Mouse (Mus musculus): ENCODE results near the gene Cnpy3. TPM values are rescaled to one million over a fixed set of nuclear protein-coding genes. Genes with fewer than 3 reads are reported as not detected.

The Cnpy3 gene
- polyA plus RNA-seq, 1 experiment from 2014 or later = 59.9 TPM

- no peak for TF ChIP-seq CTCF (IDR thresholded peaks at IDR 0.05; ENCODE audit: low read depth)
- Histone ChIP-seq H3K4me1 (replicated peaks; ENCODE audit: insufficient read depth, low read length) (no peaks in the 10 kb centered on the region), H3K9ac (ENCODE audit: low read depth, low read length) (no peak overlapping the region), H3K36me3 (ENCODE audit: insufficient read depth, low read length) (no peaks in the 10 kb centered on the region), H3K27me3 (ENCODE audit: insufficient read depth, low read length) (no peaks in the 10 kb centered on the region), H3K9me3 (replicated peaks; ENCODE audit: low read length) (no peaks in the 10 kb centered on the region), H3K27ac (no peak overlapping the region), H3K4me2 (ENCODE audit: low read length) (no peak overlapping the region), H3K4me3 (replicated peaks; ENCODE audit: low read depth, low read length) (no peak overlapping the region)
- ATAC-seq (replicated peaks; ENCODE audit: low FRiP score, low read depth) = no peak
- DNase-seq (ENCODE audit: low spot score) = no peak
- 90% methylated on average over 5 of the region's 5 CpGs for WGBS
These were observed 34.9 kb upstream of the Cnpy3 start for GRCm38 (mm10) chr17:46786952-46787351.

DNA sequence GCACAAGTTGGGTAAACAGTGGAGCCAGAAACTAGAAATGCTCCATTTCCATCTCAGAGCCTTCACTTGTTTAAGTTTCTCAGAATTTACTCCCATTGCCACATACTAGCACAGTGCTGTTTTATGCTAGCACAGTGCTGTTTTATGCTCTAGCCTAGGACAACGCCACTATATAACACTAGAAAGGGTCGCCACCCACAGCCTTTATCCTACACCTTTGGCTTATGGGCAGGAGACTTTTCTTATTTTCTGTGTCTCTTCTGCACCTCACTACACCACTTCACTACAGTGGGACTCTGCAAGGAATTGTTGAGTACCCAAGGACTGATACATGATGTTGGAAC is 31.2 kb upstream of the Cnpy3 start:
- H3K27me3 ChIP-seq (ENCODE audit: insufficient read depth, low read length) = no peaks in the 10 kb centered on the region
- no peak for DNase-seq (ENCODE audit: low spot score)
- TF ChIP-seq CTCF (IDR thresholded peaks at IDR 0.05; ENCODE audit: low read depth) = no peak
- peaks cover 18% of the 10 kb centered on the region for H3K36me3 ChIP-seq (ENCODE audit: insufficient read depth, low read length)
- 81% methylated on average over 2 of the region's 2 CpGs for WGBS
- ATAC-seq (replicated peaks; ENCODE audit: low FRiP score, low read depth) = no peak
- peak overlapping the region; percentile 82 for H3K27ac ChIP-seq
- H3K9ac ChIP-seq (ENCODE audit: low read depth, low read length) = peak overlapping the region; percentile 61; the same call in 1 of the 2 replicates
- H3K4me2 ChIP-seq (ENCODE audit: low read length) = peak overlapping the region; percentile 66
- no peaks in the 10 kb centered on the region for H3K9me3 ChIP-seq (replicated peaks; ENCODE audit: low read length)
- 0 out of 2 replicates have a peak, but pooled peaks cover 3% of the 10 kb centered on the region for H3K4me1 ChIP-seq (replicated peaks; ENCODE audit: insufficient read depth, low read length)
- peak overlapping the region; percentile 62 for H3K4me3 ChIP-seq (replicated peaks; ENCODE audit: low read depth, low read length)

DNA sequence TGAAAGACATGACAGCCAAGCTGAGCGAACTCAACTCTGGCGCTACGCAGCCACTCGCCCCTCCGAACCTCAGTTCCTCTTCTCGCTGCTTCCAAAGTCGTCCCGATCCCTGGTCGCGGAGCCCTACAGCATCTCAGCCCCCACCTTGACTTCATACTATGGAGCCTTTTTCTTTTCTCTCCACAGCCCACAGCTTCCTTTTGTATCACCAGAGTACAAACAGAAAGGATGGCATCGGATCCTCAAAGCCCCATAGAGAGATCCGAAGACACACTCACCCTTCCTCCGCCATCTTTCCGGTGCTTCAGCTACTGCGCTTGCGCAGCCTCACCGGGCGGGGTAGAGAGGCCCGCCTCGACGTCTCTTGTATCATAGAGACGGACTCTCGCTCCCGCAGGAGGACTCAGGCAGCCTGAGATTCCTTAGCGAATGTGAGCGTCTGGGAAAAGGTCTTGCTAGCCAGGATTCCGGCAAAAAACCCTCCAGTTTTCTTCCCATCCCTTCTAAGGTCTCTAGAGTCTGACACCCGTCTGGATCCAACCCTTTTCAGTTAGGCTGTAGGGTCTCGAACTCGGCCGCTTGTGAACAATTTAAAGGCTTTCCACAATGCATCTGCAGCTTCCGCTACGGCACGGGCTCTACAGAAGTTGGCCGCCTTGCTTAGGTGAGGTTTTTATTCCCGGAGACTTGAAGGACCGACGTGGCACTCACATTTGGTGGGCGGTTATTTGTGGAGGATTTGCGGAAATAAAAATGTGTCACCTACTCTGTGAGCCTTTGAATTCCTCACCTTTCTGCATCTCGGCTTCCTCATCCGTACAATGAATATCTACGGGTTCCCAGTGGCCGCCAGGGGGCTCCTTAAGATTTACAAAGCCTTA is 30.6 kb upstream of the Cnpy3 start, which contains the start of gene Rpl7l1:
TSS of gene Rpl7l1 (minus strand) at position 332 of the 881 bp plus-strand sequence.
- TF ChIP-seq CTCF (IDR thresholded peaks at IDR 0.05; ENCODE audit: low read depth) = peak; percentile 77
- WGBS = under 1% methylated on average over 42 of the region's 44 CpGs
- H3K36me3 ChIP-seq (ENCODE audit: insufficient read depth, low read length) = peaks cover 24% of the 10 kb centered on the region
- H3K4me2 ChIP-seq (ENCODE audit: low read length) = peak within 1 kb of the TSS; percentile 66
- H3K9me3 ChIP-seq (replicated peaks; ENCODE audit: low read length) = no peaks in the 10 kb centered on the region
- H3K27ac ChIP-seq = peak within 1 kb of the TSS; percentile 82
- H3K27me3 ChIP-seq (ENCODE audit: insufficient read depth, low read length) = no peaks in the 10 kb centered on the region
- H3K4me1 ChIP-seq (replicated peaks; ENCODE audit: insufficient read depth, low read length) = 0 out of 2 replicates have a peak, but pooled peaks cover 3% of the 10 kb centered on the region
- H3K4me3 ChIP-seq (replicated peaks; ENCODE audit: low read depth, low read length) = peak within 1 kb of the TSS; percentile 62
- DNase-seq (ENCODE audit: low spot score) (peak; percentile 97), ATAC-seq (replicated peaks; ENCODE audit: low FRiP score, low read depth) (peak; percentile 93)
- peak within 1 kb of the TSS; percentile 75 for H3K9ac ChIP-seq (ENCODE audit: low read depth, low read length)

DNA sequence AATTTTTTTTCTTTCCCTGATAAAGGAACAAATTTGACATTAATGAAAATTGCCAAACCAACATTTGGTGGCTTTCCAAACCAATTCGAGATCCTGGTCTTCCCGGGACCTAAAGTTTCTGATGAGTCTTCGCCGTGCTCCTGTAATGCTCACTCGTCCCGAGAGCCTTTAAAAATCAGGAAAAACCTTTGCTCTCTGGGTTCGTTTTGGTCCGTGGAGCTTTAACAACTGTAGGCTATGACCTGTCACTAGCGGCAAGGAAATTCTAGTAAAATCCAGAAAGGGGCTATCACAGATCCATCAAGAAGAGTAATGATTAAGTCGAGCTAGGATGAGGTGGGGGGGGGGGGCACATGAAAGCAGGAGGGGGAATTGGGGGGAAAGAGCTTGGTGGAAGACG is 29.9 kb upstream of the Cnpy3 start:
- Histone ChIP-seq H3K9ac (ENCODE audit: low read depth, low read length) (peak overlapping the region; percentile 75), H3K4me1 (replicated peaks; ENCODE audit: insufficient read depth, low read length) (0 out of 2 replicates have a peak, but pooled peaks cover 3% of the 10 kb centered on the region), H3K4me2 (ENCODE audit: low read length) (peak overlapping the region; percentile 66), H3K27me3 (ENCODE audit: insufficient read depth, low read length) (no peaks in the 10 kb centered on the region), H3K36me3 (ENCODE audit: insufficient read depth, low read length) (peaks cover 29% of the 10 kb centered on the region), H3K9me3 (replicated peaks; ENCODE audit: low read length) (no peaks in the 10 kb centered on the region), H3K27ac (peak overlapping the region; percentile 82), H3K4me3 (replicated peaks; ENCODE audit: low read depth, low read length) (peak overlapping the region; percentile 62)
- peak; percentile 64 for ATAC-seq (replicated peaks; ENCODE audit: low FRiP score, low read depth)
- under 1% methylated on average over 11 of the region's 11 CpGs for WGBS
- DNase-seq (ENCODE audit: low spot score) = peak; percentile 28
- no peak for TF ChIP-seq CTCF (IDR thresholded peaks at IDR 0.05; ENCODE audit: low read depth)

- Histone ChIP-seq H3K9ac (ENCODE audit: low read depth, low read length) (no peak overlapping the region), H3K27ac (no peak overlapping the region), H3K4me3 (replicated peaks; ENCODE audit: low read depth, low read length) (no peak overlapping the region), H3K9me3 (replicated peaks; ENCODE audit: low read length) (no peaks in the 10 kb centered on the region), H3K4me2 (ENCODE audit: low read length) (no peak overlapping the region), H3K27me3 (ENCODE audit: insufficient read depth, low read length) (no peaks in the 10 kb centered on the region), H3K4me1 (replicated peaks; ENCODE audit: insufficient read depth, low read length) (0 out of 2 replicates have a peak, but pooled peaks cover 2% of the 10 kb centered on the region), H3K36me3 (ENCODE audit: insufficient read depth, low read length) (peaks cover 46% of the 10 kb centered on the region)
- DNase-seq (ENCODE audit: low spot score) (no peak), ATAC-seq (replicated peaks; ENCODE audit: low FRiP score, low read depth) (no peak)
- 77% methylated on average over 3 of the region's 3 CpGs for WGBS
- no peak for TF ChIP-seq CTCF (IDR thresholded peaks at IDR 0.05; ENCODE audit: low read depth)
These were observed 24.1 kb upstream of the Cnpy3 start for GRCm38 (mm10) chr17:46776087-46776486.

GRCm38 (mm10) chr17:46775070-46775469 is 23.1 kb upstream of the Cnpy3 start:
- peaks cover 43% of the 10 kb centered on the region for H3K36me3 ChIP-seq (ENCODE audit: insufficient read depth, low read length)
- H3K27ac ChIP-seq = no peak overlapping the region
- no peaks in the 10 kb centered on the region for H3K4me1 ChIP-seq (replicated peaks; ENCODE audit: insufficient read depth, low read length)
- no peak overlapping the region for H3K4me3 ChIP-seq (replicated peaks; ENCODE audit: low read depth, low read length)
- H3K9ac ChIP-seq (ENCODE audit: low read depth, low read length) = no peak overlapping the region
- no peaks in the 10 kb centered on the region for H3K9me3 ChIP-seq (replicated peaks; ENCODE audit: low read length)
- DNase-seq (ENCODE audit: low spot score) (no peak), ATAC-seq (replicated peaks; ENCODE audit: low FRiP score, low read depth) (no peak)
- WGBS = 93% methylated on average over 9 of the region's 9 CpGs
- H3K4me2 ChIP-seq (ENCODE audit: low read length) = no peak overlapping the region
- no peak for TF ChIP-seq CTCF (IDR thresholded peaks at IDR 0.05; ENCODE audit: low read depth)
- H3K27me3 ChIP-seq (ENCODE audit: insufficient read depth, low read length) = no peaks in the 10 kb centered on the region

Data from kidney, postnatal 0 days (tissue).